Mouse (Mus musculus): ENCODE data around the gene Pmepa1.

GRCm38 (mm10) chr2:173224832-173225231 lies 51.5 kb downstream of the Pmepa1 start:
- TF ChIP-seq CTCF (IDR thresholded peaks at IDR 0.05; ENCODE audit: low read depth) (no peak), EP300 (IDR thresholded peaks at IDR 0.05; ENCODE audit: low read depth) (no peak)
